Mouse (Mus musculus) urinary bladder, postnatal 25 days (tissue): ENCODE measurements around the gene Rxfp3.
"Not testable (repeated sequence)": the region's sequence is repeated elsewhere in the genome, so short reads cannot be mapped to it uniquely, and the experiment has no call there.

Source experiments
- DNase-seq: peaks from one replicate; pipeline ENCODE4 v3.0.0; 2022; ENCODE audit warnings: low spot score

Rxfp3 gene

GRCm38 (mm10) chr15:11035947-11036474 is 1.8 kb downstream of the Rxfp3 start:
- DNase-seq: no peak

- DNase-seq: no peak
These were observed 7.6 kb downstream of the Rxfp3 start for GRCm38 (mm10) chr15:11030188-11030587.

- no peak for DNase-seq
These were observed 10.8 kb downstream of the Rxfp3 start for GRCm38 (mm10) chr15:11026801-11027561.

GRCm38 (mm10) chr15:11014931-11015330 is 22.9 kb downstream of the Rxfp3 start:
- DNase-seq: no peak

GRCm38 (mm10) chr15:11010976-11011548 is 26.7 kb downstream of the Rxfp3 start:
- DNase-seq: no peak

GRCm38 (mm10) chr15:11008756-11009155 is 29.0 kb downstream of the Rxfp3 start:
- no peak for DNase-seq

GRCm38 (mm10) chr15:11004646-11005045 is 33.1 kb downstream of the Rxfp3 start:
- DNase-seq: no peak

GRCm38 (mm10) chr15:11003791-11004190 is 34.0 kb downstream of the Rxfp3 start:
- no peak for DNase-seq

- no peak for DNase-seq
These were observed 37.4 kb downstream of the Rxfp3 start, which contains the start of gene Slc45a2 for GRCm38 (mm10) chr15:11000421-11000820. TSS of gene Slc45a2 (plus strand) at chr15:11000721.

GRCm38 (mm10) chr15:10999832-11000231 is 38.0 kb downstream of the Rxfp3 start:
- no peak for DNase-seq

- DNase-seq: no peak
These were observed 46.2 kb downstream of the Rxfp3 start for GRCm38 (mm10) chr15:10991566-10991965.

GRCm38 (mm10) chr15:10990411-10990810 is 47.4 kb downstream of the Rxfp3 start:
- no peak for DNase-seq

- DNase-seq: not testable (repeated sequence)
These were observed 51.3 kb downstream of the Rxfp3 start for GRCm38 (mm10) chr15:10986477-10986876.

GRCm38 (mm10) chr15:10985756-10986155 is 52.0 kb downstream of the Rxfp3 start:
- no peak for DNase-seq
